Mouse (Mus musculus) hindbrain, postnatal 0 days (tissue): ENCODE measurements around the gene Serpina11. TPM values are rescaled to one million over a fixed set of nuclear protein-coding genes. Genes with fewer than 3 reads are reported as not detected.

Source experiments
- ATAC-seq: fragments of 200-750 bp; cut with Nextera tagmentation; 2 replicates; pipeline ENCODE4 v1.8.0; 2017; ENCODE audit warnings: mild to moderate bottlenecking, moderate TSS enrichment, moderate library complexity
- DNase-seq: peaks from one replicate; pipeline ENCODE4 v3.0.0-alpha.2; 2015; ENCODE audit warnings: low spot score
- H3K27ac ChIP-seq: fragments of 300-500 bp; sonication (generic); 2 replicates; pipeline ENCODE4 v1.5.1; 2014; ENCODE audit warnings: mild to moderate bottlenecking
- H3K27me3 ChIP-seq: fragments of 300-500 bp; sonication (generic); 2 replicates; pipeline ENCODE4 v1.6.1; 2014; ENCODE audit warnings: low read length, mixed read lengths; ENCODE audit not compliant: insufficient read depth
- H3K36me3 ChIP-seq: fragments of 300-500 bp; sonication (generic); 2 replicates; pipeline ENCODE4 v1.6.1; 2014; ENCODE audit warnings: low read length, mixed read lengths; ENCODE audit not compliant: insufficient read depth
- H3K4me1 ChIP-seq: fragments of 300-500 bp; sonication (generic); 2 replicates; pipeline ENCODE4 v1.6.1; 2014; ENCODE audit warnings: antibody characterized with exemption, low read length, mixed read lengths; ENCODE audit not compliant: insufficient read depth
- H3K4me2 ChIP-seq: fragments of 300-500 bp; sonication (generic); 2 replicates; pipeline ENCODE4 v1.6.1; 2014; ENCODE audit warnings: low read depth, mild to moderate bottlenecking, low read length, moderate library complexity, mixed read lengths
- H3K4me3 ChIP-seq: fragments of 300-500 bp; sonication (generic); 2 replicates; pipeline ENCODE4 v1.5.1; 2014; ENCODE audit warnings: low read length
- H3K9ac ChIP-seq: fragments of 300-500 bp; sonication (generic); replicated peaks from 2 replicates; pipeline ENCODE4 v1.6.1; 2014; ENCODE audit warnings: mild to moderate bottlenecking, low read length, moderate library complexity, mixed read lengths
- H3K9me3 ChIP-seq: fragments of 300-500 bp; sonication (generic); 2 replicates; pipeline ENCODE4 v1.6.1; 2016; ENCODE audit warnings: low read length, mixed read lengths
- CTCF ChIP-seq: IDR thresholded peaks from 2 replicates; pipeline ENCODE4 v1.5.1; 2016; ENCODE audit warnings: antibody characterized with exemption, control low read depth, low read depth
- WGBS: fragments of 180-500 bp; shearing (Covaris S2); extraction: QIAGEN DNeasy Blood & Tissue Kit; methylation state at CpG from one replicate; pipeline ENCODE4 v1.1.7; 2014; 5-methylcytosine and 5-hydroxymethylcytosine counted together
- polyA plus RNA-seq: library from polyadenylated mRNA; unstranded; fragments of >200 nt; fragmentation: Nextera tagmentation; extraction: Ambion mirVana; gene quantifications from 2 replicates; pipeline ENCODE4 v1.2.1, GENCODE M21; 2015
- total RNA-seq: library from RNA; depleted of rRNA; stranded (reverse); fragments of >200 nt; gene quantifications from 2 replicates; pipeline ENCODE4 v1.2.3, GENCODE M21; 2014; rRNA removed

The Serpina11 gene
- total RNA-seq, result not detected in 2 replicates
- 0.13 TPM in 1 of 2 replicates, not detected in the other for polyA plus RNA-seq

- Histone ChIP-seq H3K9ac (no peak within 1 kb of the TSS), H3K27ac (no peak within 1 kb of the TSS), H3K4me1 (no peaks in the 10 kb centered on the region), H3K36me3 (no peaks in the 10 kb centered on the region), H3K4me2 (no peak within 1 kb of the TSS), H3K9me3 (no peaks in the 10 kb centered on the region), H3K4me3 (no peak within 1 kb of the TSS), H3K27me3 (no peaks in the 10 kb centered on the region)
- DNase-seq (no peak), ATAC-seq (no peak)
- 91% methylated on average over 6 of the region's 6 CpGs for WGBS
- no peak for TF ChIP-seq CTCF
Observed at GRCm38 (mm10) chr12:103989857-103990256, at the start of gene Serpina11. Gene Serpina11 (minus strand): TSS chr12:103989957.

- H3K36me3 ChIP-seq, result no peaks in the 10 kb centered on the region
- no peaks in the 10 kb centered on the region for H3K4me1 ChIP-seq
- no peak overlapping the region for H3K9ac ChIP-seq
- no peak overlapping the region for H3K27ac ChIP-seq
- no peak for DNase-seq
- 93% methylated on average over 7 of the region's 7 CpGs for WGBS
- TF ChIP-seq CTCF, result no peak
- no peaks in the 10 kb centered on the region for H3K9me3 ChIP-seq
- H3K4me2 ChIP-seq, result no peak overlapping the region
- no peaks in the 10 kb centered on the region for H3K27me3 ChIP-seq
- H3K4me3 ChIP-seq, result no peak overlapping the region
- ATAC-seq, result no peak
Observed at GRCm38 (mm10) chr12:104038181-104038580, 48.4 kb upstream of the Serpina11 start.

- H3K36me3 ChIP-seq, result no peaks in the 10 kb centered on the region
- H3K27ac ChIP-seq, result no peak overlapping the region
- no peak overlapping the region for H3K4me2 ChIP-seq
- H3K9ac ChIP-seq, result no peak overlapping the region
- DNase-seq (no peak), ATAC-seq (no peak)
- WGBS, result 60% methylated on average over 1 of the region's 1 CpGs
- H3K9me3 ChIP-seq, result no peaks in the 10 kb centered on the region
- no peaks in the 10 kb centered on the region for H3K27me3 ChIP-seq
- no peak overlapping the region for H3K4me3 ChIP-seq
- no peaks in the 10 kb centered on the region for H3K4me1 ChIP-seq
- TF ChIP-seq CTCF, result no peak
Observed at GRCm38 (mm10) chr12:104033752-104034151, 44.0 kb upstream of the Serpina11 start.

- Histone ChIP-seq H3K4me3 (no peak overlapping the region), H3K27ac (no peak overlapping the region), H3K9me3 (no peaks in the 10 kb centered on the region), H3K4me1 (no peaks in the 10 kb centered on the region), H3K4me2 (no peak overlapping the region), H3K9ac (no peak overlapping the region), H3K27me3 (no peaks in the 10 kb centered on the region), H3K36me3 (no peaks in the 10 kb centered on the region)
- ATAC-seq (0 out of 2 replicates have a peak, but pooled peaks have one; percentile 27), DNase-seq (peak; percentile 39)
- TF ChIP-seq CTCF, result peak; percentile 67
- 47% methylated on average over 8 of the region's 8 CpGs for WGBS
Observed at GRCm38 (mm10) chr12:104029986-104030385, 40.2 kb upstream of the Serpina11 start.

- TF ChIP-seq CTCF, result no peak
- H3K4me3 ChIP-seq, result no peak overlapping the region
- no peak for ATAC-seq
- H3K27me3 ChIP-seq, result no peaks in the 10 kb centered on the region
- DNase-seq, result no peak
- no peaks in the 10 kb centered on the region for H3K36me3 ChIP-seq
- H3K4me1 ChIP-seq, result no peaks in the 10 kb centered on the region
- peaks cover 3% of the 10 kb centered on the region; the same call in 1 of the 2 replicates for H3K9me3 ChIP-seq
- H3K27ac ChIP-seq, result no peak overlapping the region
- H3K9ac ChIP-seq, result no peak overlapping the region
- WGBS, result 88% methylated on average over 3 of the region's 3 CpGs
- no peak overlapping the region for H3K4me2 ChIP-seq
Observed at GRCm38 (mm10) chr12:104015280-104015679, 25.5 kb upstream of the Serpina11 start.

GRCm38 (mm10) chr12:104013620-104014019 is 23.9 kb upstream of the Serpina11 start, which contains the start of gene Serpina9:
Gene Serpina9 (minus strand): TSS chr12:104013755.
- Histone ChIP-seq H3K36me3 (no peaks in the 10 kb centered on the region), H3K4me2 (no peak within 1 kb of the TSS), H3K4me3 (no peak within 1 kb of the TSS), H3K27ac (no peak within 1 kb of the TSS), H3K4me1 (no peaks in the 10 kb centered on the region), H3K9ac (no peak within 1 kb of the TSS), H3K9me3 (peaks cover 3% of the 10 kb centered on the region; the same call in 1 of the 2 replicates), H3K27me3 (no peaks in the 10 kb centered on the region)
- ATAC-seq, result no peak
- no peak for TF ChIP-seq CTCF
- 85% methylated on average over 6 of the region's 6 CpGs for WGBS
- no peak for DNase-seq

GRCm38 (mm10) chr12:104004689-104005088 is 14.9 kb upstream of the Serpina11 start:
- Histone ChIP-seq H3K4me3 (no peak overlapping the region), H3K36me3 (no peaks in the 10 kb centered on the region), H3K4me1 (no peaks in the 10 kb centered on the region), H3K27me3 (no peaks in the 10 kb centered on the region), H3K27ac (no peak overlapping the region), H3K9ac (no peak overlapping the region), H3K4me2 (no peak overlapping the region), H3K9me3 (no peaks in the 10 kb centered on the region)
- ATAC-seq (no peak), DNase-seq (no peak)
- TF ChIP-seq CTCF, result no peak
- 80% methylated on average over 5 of the region's 5 CpGs for WGBS
